Mouse (Mus musculus): ENCODE results near the gene Rab5c. TPM values are rescaled to one million over a fixed set of nuclear protein-coding genes. Genes with fewer than 3 reads are reported as not detected.

The Rab5c gene
- polyA plus RNA-seq, 1 experiment from 2014 or later: 25.2 TPM

DNA sequence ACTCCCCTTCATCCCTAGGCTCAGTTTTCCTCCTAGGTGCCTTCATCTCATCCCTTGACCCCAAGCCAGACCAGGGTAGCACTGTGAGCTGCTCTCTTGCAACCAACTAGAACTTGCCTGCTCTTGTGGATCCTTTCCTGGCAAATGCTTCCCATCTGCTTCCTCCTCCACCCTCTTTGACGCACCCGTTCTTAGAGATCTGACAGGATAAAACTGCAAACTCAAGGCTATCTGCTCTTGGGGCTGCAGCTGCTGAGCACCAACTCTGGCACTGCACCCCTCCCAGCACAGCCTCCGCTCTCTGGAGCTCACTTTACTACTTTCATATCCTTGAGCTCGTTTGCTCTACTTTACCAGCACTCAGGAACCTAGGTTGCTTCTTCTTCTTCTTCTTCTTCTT is 10.6 kb upstream of the Rab5c start:
- no peak for ATAC-seq (ENCODE audit: low FRiP score)
- 82% methylated on average over 4 of the region's 4 CpGs for WGBS
- no peak overlapping the region for H3K4me2 ChIP-seq
- H3K9me3 ChIP-seq: no peaks in the 10 kb centered on the region
- H3K4me1 ChIP-seq: 0 out of 2 replicates have a peak, but pooled peaks cover 4% of the 10 kb centered on the region
- no peak overlapping the region for H3K27ac ChIP-seq
- H3K4me3 ChIP-seq (replicated peaks): no peak overlapping the region
- H3K36me3 ChIP-seq (replicated peaks): no peaks in the 10 kb centered on the region
- no peak overlapping the region for H3K9ac ChIP-seq
- peaks cover 7% of the 10 kb centered on the region for H3K27me3 ChIP-seq

DNA sequence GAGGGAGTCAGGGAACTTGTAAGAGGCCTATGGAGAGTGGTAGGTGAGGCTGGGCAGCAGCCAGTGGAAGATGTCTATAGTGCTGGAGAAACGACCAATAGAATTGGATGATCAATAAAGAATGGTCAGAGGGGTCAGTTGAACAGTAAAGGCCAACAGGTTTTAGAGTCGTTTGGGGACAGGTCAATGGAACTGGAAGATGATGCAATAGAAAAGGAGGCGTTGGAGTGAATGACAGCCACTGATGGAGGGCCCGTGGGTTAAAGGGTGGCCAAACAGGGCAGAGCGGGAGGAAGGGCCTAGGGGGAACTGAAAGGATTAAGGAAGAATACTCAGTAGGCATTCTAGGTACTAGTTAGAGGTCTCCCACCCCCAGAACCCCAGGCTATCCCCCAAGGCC is 9.1 kb upstream of the Rab5c start:
- no peak overlapping the region for H3K4me3 ChIP-seq (replicated peaks)
- 0 out of 2 replicates have a peak, but pooled peaks cover 4% of the 10 kb centered on the region for H3K4me1 ChIP-seq
- H3K36me3 ChIP-seq (replicated peaks): no peaks in the 10 kb centered on the region
- H3K27ac ChIP-seq: no peak overlapping the region
- H3K9me3 ChIP-seq: no peaks in the 10 kb centered on the region
- ATAC-seq (ENCODE audit: low FRiP score): no peak
- H3K4me2 ChIP-seq: no peak overlapping the region
- H3K9ac ChIP-seq: no peak overlapping the region
- peaks cover 7% of the 10 kb centered on the region for H3K27me3 ChIP-seq
- 79% methylated on average over 5 of the region's 5 CpGs for WGBS

GRCm38 (mm10) chr11:100746546-100746945 is 8.5 kb upstream of the Rab5c start:
- Histone ChIP-seq H3K9ac (no peak overlapping the region), H3K27ac (no peak overlapping the region), H3K27me3 (peaks cover 7% of the 10 kb centered on the region), H3K4me1 (0 out of 2 replicates have a peak, but pooled peaks cover 4% of the 10 kb centered on the region), H3K4me2 (no peak overlapping the region), H3K9me3 (no peaks in the 10 kb centered on the region), H3K4me3 (replicated peaks) (no peak overlapping the region), H3K36me3 (replicated peaks) (no peaks in the 10 kb centered on the region)
- ATAC-seq (ENCODE audit: low FRiP score): no peak
- WGBS: 88% methylated on average over 10 of the region's 10 CpGs

DNA sequence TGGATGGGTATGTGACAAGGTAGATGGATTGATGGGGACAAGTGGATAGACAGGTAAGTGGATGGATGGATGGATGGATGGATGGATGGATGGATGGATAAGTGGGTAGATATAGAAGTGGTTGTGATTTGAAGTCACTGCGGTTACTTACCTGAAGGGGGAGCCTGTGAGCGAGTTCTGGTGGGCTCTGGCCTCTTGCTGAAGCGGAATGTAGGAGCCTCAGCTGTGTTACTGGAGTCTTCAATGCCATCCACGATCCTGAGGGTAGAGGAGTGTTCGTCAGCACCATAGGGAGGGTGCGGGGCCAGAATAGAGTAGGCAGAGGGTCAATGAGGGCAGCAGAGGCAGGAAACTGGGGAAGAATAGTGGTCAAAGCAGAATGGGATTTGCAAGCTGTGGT is 7.1 kb upstream of the Rab5c start:
- Histone ChIP-seq H3K4me3 (replicated peaks) (no peak overlapping the region), H3K9ac (no peak overlapping the region), H3K9me3 (no peaks in the 10 kb centered on the region), H3K4me2 (no peak overlapping the region), H3K4me1 (0 out of 2 replicates have a peak, but pooled peaks cover 4% of the 10 kb centered on the region), H3K27ac (no peak overlapping the region), H3K36me3 (replicated peaks) (no peaks in the 10 kb centered on the region), H3K27me3 (peaks cover 12% of the 10 kb centered on the region)
- peak; percentile 30; the same call in 1 of the 2 replicates for ATAC-seq (ENCODE audit: low FRiP score)
- 18% methylated on average over 6 of the region's 6 CpGs for WGBS

GRCm38 (mm10) chr11:100741348-100741747 is 3.3 kb upstream of the Rab5c start:
- no peak overlapping the region for H3K9ac ChIP-seq
- no peaks in the 10 kb centered on the region for H3K9me3 ChIP-seq
- H3K4me3 ChIP-seq (replicated peaks): no peak overlapping the region
- no peak overlapping the region for H3K4me2 ChIP-seq
- no peak overlapping the region for H3K27ac ChIP-seq
- no peaks in the 10 kb centered on the region for H3K36me3 ChIP-seq (replicated peaks)
- 81% methylated on average over 6 of the region's 6 CpGs for WGBS
- peaks cover 9% of the 10 kb centered on the region for H3K27me3 ChIP-seq
- no peak for ATAC-seq (ENCODE audit: low FRiP score)
- H3K4me1 ChIP-seq: peaks cover 22% of the 10 kb centered on the region

DNA sequence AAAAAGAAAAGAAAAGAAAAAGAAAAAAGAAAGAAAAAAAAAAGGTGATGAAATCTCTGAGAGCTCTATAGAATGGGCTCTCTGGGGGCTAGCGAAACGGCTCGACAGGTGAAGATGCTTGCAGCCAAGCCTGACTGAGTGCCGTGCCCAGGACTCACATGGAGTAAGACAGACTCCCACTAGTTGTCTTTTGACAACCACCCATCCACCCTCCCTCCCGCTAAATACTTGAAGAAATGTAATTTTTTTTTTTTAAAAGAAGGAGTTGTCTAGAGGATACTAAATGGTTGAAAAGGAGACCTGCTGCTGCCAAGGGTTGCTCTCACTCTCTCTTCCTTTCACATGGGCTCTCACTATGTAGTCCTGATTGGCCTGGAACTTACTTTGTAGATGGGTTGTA is 734 bp upstream of the Rab5c start:
- no peak overlapping the region for H3K27ac ChIP-seq
- WGBS: 10% methylated on average over 5 of the region's 5 CpGs
- H3K4me1 ChIP-seq: peaks cover 24% of the 10 kb centered on the region
- H3K27me3 ChIP-seq: peaks cover 9% of the 10 kb centered on the region
- peak overlapping the region; percentile 89 for H3K4me3 ChIP-seq (replicated peaks)
- H3K9ac ChIP-seq: 0 out of 2 replicates have a peak overlapping the region, but pooled peaks have one; percentile 18
- H3K4me2 ChIP-seq: peak overlapping the region; percentile 60
- H3K9me3 ChIP-seq: no peaks in the 10 kb centered on the region
- H3K36me3 ChIP-seq (replicated peaks): no peaks in the 10 kb centered on the region
- ATAC-seq (ENCODE audit: low FRiP score): peak; percentile 10; the same call in 1 of the 2 replicates

DNA sequence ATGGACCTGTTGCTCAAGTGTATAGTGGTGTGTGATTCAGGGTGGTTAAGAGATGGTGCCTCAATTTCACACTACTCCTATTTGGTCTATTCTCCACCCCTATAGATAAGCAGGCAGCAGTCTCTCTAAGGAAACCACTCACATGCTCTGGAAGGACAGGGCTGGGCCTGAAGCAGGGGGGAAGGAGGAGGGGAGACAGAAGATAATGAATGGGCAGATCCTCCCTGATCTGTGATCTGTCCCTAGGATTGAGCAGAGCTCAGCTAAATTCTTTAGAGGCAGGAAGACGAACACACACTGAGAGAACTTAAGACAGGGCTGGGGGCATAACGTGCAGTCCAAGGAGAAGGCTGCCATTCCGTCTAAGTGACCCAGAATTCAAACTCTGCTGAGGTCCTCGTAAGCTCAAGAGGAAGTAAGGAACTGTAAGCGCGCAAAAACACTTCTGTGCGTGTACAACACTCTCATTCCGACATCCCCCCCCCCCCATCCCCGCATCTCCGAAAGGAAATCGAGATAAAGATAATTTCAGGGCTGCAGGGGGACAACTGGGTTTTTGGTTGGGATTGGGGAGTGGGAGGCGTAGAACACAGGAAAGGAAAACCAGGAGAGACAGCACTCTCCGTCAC is 796 bp downstream of the Rab5c start:
- Histone ChIP-seq H3K4me1 (peaks cover 24% of the 10 kb centered on the region), H3K27ac (no peak overlapping the region), H3K27me3 (peaks cover 9% of the 10 kb centered on the region), H3K36me3 (replicated peaks) (no peaks in the 10 kb centered on the region), H3K4me3 (replicated peaks) (peak overlapping the region; percentile 89), H3K4me2 (peak overlapping the region; percentile 94), H3K9me3 (no peaks in the 10 kb centered on the region), H3K9ac (peak overlapping the region; percentile 92)
- no peak for ATAC-seq (ENCODE audit: low FRiP score)
- 3% methylated on average over 13 of the region's 13 CpGs for WGBS

DNA sequence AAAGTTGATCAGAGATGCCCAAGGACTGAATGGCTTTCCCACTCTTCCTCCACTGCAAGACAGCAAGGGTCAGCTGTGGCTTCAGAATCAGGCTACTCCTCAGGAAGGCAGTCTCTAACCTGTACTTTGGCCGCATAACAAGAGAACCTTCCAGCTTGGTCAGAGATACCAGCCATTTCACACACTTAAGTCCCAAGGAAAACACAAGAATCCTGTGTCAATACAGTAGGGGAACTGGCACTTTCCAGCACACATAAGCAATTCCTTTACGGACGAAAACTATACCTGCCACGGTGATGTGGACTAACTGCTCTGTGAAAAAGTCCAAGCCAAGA is 1.3 kb downstream of the Rab5c start:
- no peaks in the 10 kb centered on the region for H3K9me3 ChIP-seq
- peak overlapping the region; percentile 94 for H3K4me2 ChIP-seq
- no peak for ATAC-seq (ENCODE audit: low FRiP score)
- 0 out of 2 replicates have a peak, but pooled peaks cover 3% of the 10 kb centered on the region for H3K36me3 ChIP-seq (replicated peaks)
- peak overlapping the region; percentile 92; the same call in 1 of the 2 replicates for H3K9ac ChIP-seq
- H3K4me3 ChIP-seq (replicated peaks): peak overlapping the region; percentile 89
- H3K27me3 ChIP-seq: peaks cover 9% of the 10 kb centered on the region; the same call in 1 of the 2 replicates
- 85% methylated on average over 4 of the region's 4 CpGs for WGBS
- no peak overlapping the region for H3K27ac ChIP-seq
- peaks cover 24% of the 10 kb centered on the region for H3K4me1 ChIP-seq

- no peak for ATAC-seq (ENCODE audit: low FRiP score)
- H3K4me1 ChIP-seq: peaks cover 24% of the 10 kb centered on the region
- H3K9ac ChIP-seq: peak overlapping the region; percentile 17
- 0 out of 2 replicates have a peak, but pooled peaks cover 3% of the 10 kb centered on the region for H3K36me3 ChIP-seq (replicated peaks)
- H3K9me3 ChIP-seq: no peaks in the 10 kb centered on the region
- no peak overlapping the region for H3K27ac ChIP-seq
- no peak overlapping the region for H3K4me3 ChIP-seq (replicated peaks)
- peak overlapping the region; percentile 94; the same call in 1 of the 2 replicates for H3K4me2 ChIP-seq
- WGBS: 86% methylated on average over 14 of the region's 14 CpGs
- H3K27me3 ChIP-seq: peaks cover 9% of the 10 kb centered on the region; the same call in 1 of the 2 replicates
Measured at GRCm38 (mm10) chr11:100735954-100736745, 1.9 kb downstream of the Rab5c start.

DNA sequence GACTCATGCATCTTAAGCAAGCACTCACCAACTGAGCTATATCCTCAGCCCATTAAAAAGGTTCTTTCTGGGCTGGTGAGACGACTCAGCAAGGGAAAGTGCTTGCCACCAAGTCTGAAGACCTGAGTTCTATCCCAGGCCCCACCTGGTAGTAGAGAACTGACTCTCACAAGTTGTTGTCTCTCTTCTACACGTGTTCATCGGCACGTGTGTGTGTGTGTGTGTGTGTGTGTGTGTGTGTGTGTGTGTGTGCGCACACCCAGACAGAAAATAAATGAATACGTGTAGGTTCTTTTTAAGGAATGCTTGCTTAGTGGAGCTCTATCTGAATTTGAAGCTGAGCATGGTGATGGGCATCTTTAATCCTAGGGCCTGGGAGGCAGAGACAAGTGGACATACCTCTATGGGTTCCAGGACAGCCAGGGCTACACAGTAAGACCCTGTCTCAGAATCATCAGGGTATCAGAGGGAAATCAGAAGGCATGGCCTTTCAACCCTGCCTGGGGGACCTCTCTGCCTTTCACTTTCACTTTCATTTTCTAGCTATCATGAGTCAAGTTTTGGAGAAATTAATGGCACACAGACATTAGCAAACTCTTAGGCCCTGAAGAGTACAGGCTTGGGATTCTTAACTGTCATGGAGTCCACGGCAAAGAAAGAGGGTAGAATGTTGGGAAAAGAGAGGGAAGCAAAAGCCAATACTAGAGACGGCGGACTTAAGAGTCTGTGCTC is 2.7 kb downstream of the Rab5c start:
- no peaks in the 10 kb centered on the region for H3K9me3 ChIP-seq
- WGBS: 93% methylated on average over 9 of the region's 9 CpGs
- H3K4me2 ChIP-seq: peak overlapping the region; percentile 4; the same call in 1 of the 2 replicates
- peaks cover 28% of the 10 kb centered on the region for H3K4me1 ChIP-seq
- peaks cover 6% of the 10 kb centered on the region; the same call in 1 of the 2 replicates for H3K27me3 ChIP-seq
- ATAC-seq (ENCODE audit: low FRiP score): no peak
- H3K27ac ChIP-seq: no peak overlapping the region
- peak overlapping the region; percentile 17; the same call in 1 of the 2 replicates for H3K9ac ChIP-seq
- no peak overlapping the region for H3K4me3 ChIP-seq (replicated peaks)
- H3K36me3 ChIP-seq (replicated peaks): 0 out of 2 replicates have a peak, but pooled peaks cover 3% of the 10 kb centered on the region

GRCm38 (mm10) chr11:100730477-100731205 is 7.4 kb downstream of the Rab5c start:
- no peak overlapping the region for H3K27ac ChIP-seq
- peaks cover 15% of the 10 kb centered on the region; the same call in 1 of the 2 replicates for H3K36me3 ChIP-seq (replicated peaks)
- 91% methylated on average over 6 of the region's 6 CpGs for WGBS
- H3K4me2 ChIP-seq: no peak overlapping the region
- no peaks in the 10 kb centered on the region for H3K9me3 ChIP-seq
- H3K4me1 ChIP-seq: 0 out of 2 replicates have a peak, but pooled peaks cover 3% of the 10 kb centered on the region
- H3K4me3 ChIP-seq (replicated peaks): no peak overlapping the region
- ATAC-seq (ENCODE audit: low FRiP score): no peak
- H3K27me3 ChIP-seq: no peaks in the 10 kb centered on the region
- no peak overlapping the region for H3K9ac ChIP-seq
